Mouse (Mus musculus) B cell, adult (primary cell): ENCODE results near the gene Psmb7. TPM values are rescaled to one million over a fixed set of nuclear protein-coding genes. Genes with fewer than 3 reads are reported as not detected.

Experiments used
- total RNA-seq: library from RNA; stranded (reverse); gene quantifications from 4 replicates; pipeline ENCODE4 v1.2.4, GENCODE M21; 2023; ENCODE audit not compliant: inconsistent age

The Psmb7 gene
- 102 to 117 TPM (median 111 TPM) in 4 replicates for total RNA-seq

GRCm38 (mm10) chr2:38643625-38644427 is at the start of gene Psmb7:
TSS of gene Psmb7 (minus strand) at chr2:38644087.

Other genes starting within 250 kb of the Psmb7 start
- 9.2 to 15.5 TPM (median 12.1 TPM) in 4 replicates for gene Nek6, start 132.4 kb downstream of the Psmb7 start, total RNA-seq
- not detected in 4 replicates for gene Nr5a1, start 70.5 kb upstream of the Psmb7 start, total RNA-seq